Mouse (Mus musculus): ENCODE data around the gene Ppfibp1. TPM values are rescaled to one million over a fixed set of nuclear protein-coding genes. Genes with fewer than 3 reads are reported as not detected.

The Ppfibp1 gene
- polyA plus RNA-seq, 1 experiment from 2014 or later: 31.5 TPM

DNA sequence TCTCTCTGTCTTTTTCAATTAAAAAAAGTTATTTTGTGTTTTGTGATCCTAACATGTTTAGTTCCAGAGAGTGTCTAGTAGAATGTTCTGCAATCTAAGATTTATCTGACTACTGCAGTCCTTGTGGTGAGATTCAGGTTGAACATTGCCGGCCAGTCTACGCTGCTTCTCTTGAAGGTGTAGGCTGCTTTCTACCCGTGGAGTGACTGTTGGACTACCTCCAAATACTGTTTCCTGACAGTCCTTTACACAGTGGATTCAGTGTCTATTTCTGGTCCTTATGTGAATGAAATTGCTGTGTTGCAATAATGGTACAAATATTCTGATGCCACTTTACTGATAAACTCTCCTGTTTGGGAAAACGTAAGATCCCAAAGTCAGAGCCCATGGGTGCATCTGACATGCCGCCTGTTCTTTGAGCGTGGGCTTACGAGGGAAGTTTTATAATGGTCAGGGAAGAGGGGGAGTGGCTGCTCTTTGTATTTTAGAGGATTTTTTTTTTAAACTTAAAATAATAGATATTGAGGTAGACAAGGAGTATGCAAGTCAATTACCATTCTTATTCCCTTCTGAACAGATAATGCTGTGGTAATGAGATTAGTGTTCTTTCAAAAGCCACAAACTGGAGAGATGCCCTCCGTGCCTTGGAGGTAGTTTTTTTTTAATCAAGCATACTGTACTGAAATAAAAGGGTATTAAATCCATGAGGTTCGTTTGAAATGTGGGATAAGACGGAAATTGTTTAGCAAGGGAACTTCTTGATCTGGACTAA, 61.6 kb downstream of the Ppfibp1 start:
- H3K79me2 ChIP-seq (ENCODE audit: inconsistent target): peaks cover 5% of the 10 kb centered on the region; the same call in 1 of the 2 replicates
- no peaks in the 10 kb centered on the region for H3K36me3 ChIP-seq (ENCODE audit: inconsistent target)
- no peak overlapping the region for H3K27ac ChIP-seq
- WGBS (ENCODE audit: missing documents): 76% methylated on average over 10 of the region's 10 CpGs
- H3K4me3 ChIP-seq (ENCODE audit: inconsistent target): no peak overlapping the region

DNA sequence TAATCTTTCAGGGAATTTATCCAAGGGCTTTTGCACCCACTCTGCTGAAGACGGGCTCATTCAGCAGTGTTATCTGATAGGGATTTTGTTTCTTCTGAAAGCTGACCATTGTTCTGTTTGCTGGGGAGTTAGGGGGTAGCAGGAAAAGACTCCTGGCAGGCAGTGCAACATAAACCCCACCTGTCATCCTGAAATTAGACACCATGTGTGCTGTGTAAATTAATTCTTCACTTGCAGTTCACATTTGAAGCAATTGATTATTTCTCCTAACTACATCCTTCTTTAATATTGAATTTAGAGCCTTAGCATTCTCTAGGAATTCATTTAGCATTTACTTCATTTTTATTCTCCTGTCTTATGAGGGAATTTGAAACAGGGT, 62.2 kb downstream of the Ppfibp1 start:
- Histone ChIP-seq H3K4me3 (ENCODE audit: inconsistent target) (no peak overlapping the region), H3K27ac (no peak overlapping the region), H3K79me2 (ENCODE audit: inconsistent target) (peaks cover 5% of the 10 kb centered on the region; the same call in 1 of the 2 replicates), H3K36me3 (ENCODE audit: inconsistent target) (no peaks in the 10 kb centered on the region)
- 92% methylated on average over 1 of the region's 1 CpGs for WGBS (ENCODE audit: missing documents)

GRCm38 (mm10) chr6:146954258-146954657, 66.0 kb downstream of the Ppfibp1 start, which contains the start of gene 1700034J05Rik:
TSS of gene 1700034J05Rik (minus strand) at chr6:146954422.
- no peaks in the 10 kb centered on the region for H3K36me3 ChIP-seq (ENCODE audit: inconsistent target)
- H3K4me3 ChIP-seq (ENCODE audit: inconsistent target): no peak within 1 kb of the TSS
- no peak within 1 kb of the TSS for H3K27ac ChIP-seq
- WGBS (ENCODE audit: missing documents): 100% methylated on average over 1 of the region's 1 CpGs
- H3K79me2 ChIP-seq (ENCODE audit: inconsistent target): no peaks in the 10 kb centered on the region

DNA sequence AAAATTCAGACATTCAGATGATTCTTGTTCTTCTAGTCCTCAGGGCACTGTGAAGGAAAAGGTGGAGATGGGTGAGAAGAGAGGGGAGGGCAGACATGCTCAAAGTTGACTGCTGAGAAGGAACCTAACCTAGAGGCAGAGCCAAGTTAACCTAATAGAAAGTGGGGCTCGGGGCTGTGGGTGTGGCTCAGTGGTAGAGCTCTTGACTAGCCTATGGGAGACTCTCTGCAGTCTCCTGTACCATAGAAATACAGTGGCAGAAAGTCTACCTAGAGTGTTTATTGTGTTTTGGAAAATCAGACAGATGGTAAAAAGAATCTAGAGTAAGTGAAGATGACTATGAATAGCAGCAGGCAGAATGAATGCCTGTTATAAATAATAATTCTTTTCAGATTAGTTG, 67.2 kb downstream of the Ppfibp1 start:
- 85% methylated on average over 1 of the region's 1 CpGs for WGBS (ENCODE audit: missing documents)
- no peaks in the 10 kb centered on the region for H3K36me3 ChIP-seq (ENCODE audit: inconsistent target)
- no peaks in the 10 kb centered on the region for H3K79me2 ChIP-seq (ENCODE audit: inconsistent target)
- no peak overlapping the region for H3K4me3 ChIP-seq (ENCODE audit: inconsistent target)
- no peak overlapping the region for H3K27ac ChIP-seq

GRCm38 (mm10) chr6:146955896-146956295, 67.6 kb downstream of the Ppfibp1 start:
- 84% methylated on average over 12 of the region's 12 CpGs for WGBS (ENCODE audit: missing documents)
- Histone ChIP-seq H3K4me3 (ENCODE audit: inconsistent target) (no peak overlapping the region), H3K27ac (no peak overlapping the region), H3K79me2 (ENCODE audit: inconsistent target) (no peaks in the 10 kb centered on the region), H3K36me3 (ENCODE audit: inconsistent target) (no peaks in the 10 kb centered on the region)

GRCm38 (mm10) chr6:146956961-146957360, 68.7 kb downstream of the Ppfibp1 start:
- 92% methylated on average over 1 of the region's 1 CpGs for WGBS (ENCODE audit: missing documents)
- H3K27ac ChIP-seq: no peak overlapping the region
- no peaks in the 10 kb centered on the region for H3K79me2 ChIP-seq (ENCODE audit: inconsistent target)
- no peaks in the 10 kb centered on the region for H3K36me3 ChIP-seq (ENCODE audit: inconsistent target)
- H3K4me3 ChIP-seq (ENCODE audit: inconsistent target): no peak overlapping the region

GRCm38 (mm10) chr6:146958694-146959093, 70.4 kb downstream of the Ppfibp1 start:
- Histone ChIP-seq H3K27ac (no peak overlapping the region), H3K79me2 (ENCODE audit: inconsistent target) (no peaks in the 10 kb centered on the region), H3K4me3 (ENCODE audit: inconsistent target) (no peak overlapping the region), H3K36me3 (ENCODE audit: inconsistent target) (no peaks in the 10 kb centered on the region)
- WGBS (ENCODE audit: missing documents): 82% methylated on average over 1 of the region's 1 CpGs

DNA sequence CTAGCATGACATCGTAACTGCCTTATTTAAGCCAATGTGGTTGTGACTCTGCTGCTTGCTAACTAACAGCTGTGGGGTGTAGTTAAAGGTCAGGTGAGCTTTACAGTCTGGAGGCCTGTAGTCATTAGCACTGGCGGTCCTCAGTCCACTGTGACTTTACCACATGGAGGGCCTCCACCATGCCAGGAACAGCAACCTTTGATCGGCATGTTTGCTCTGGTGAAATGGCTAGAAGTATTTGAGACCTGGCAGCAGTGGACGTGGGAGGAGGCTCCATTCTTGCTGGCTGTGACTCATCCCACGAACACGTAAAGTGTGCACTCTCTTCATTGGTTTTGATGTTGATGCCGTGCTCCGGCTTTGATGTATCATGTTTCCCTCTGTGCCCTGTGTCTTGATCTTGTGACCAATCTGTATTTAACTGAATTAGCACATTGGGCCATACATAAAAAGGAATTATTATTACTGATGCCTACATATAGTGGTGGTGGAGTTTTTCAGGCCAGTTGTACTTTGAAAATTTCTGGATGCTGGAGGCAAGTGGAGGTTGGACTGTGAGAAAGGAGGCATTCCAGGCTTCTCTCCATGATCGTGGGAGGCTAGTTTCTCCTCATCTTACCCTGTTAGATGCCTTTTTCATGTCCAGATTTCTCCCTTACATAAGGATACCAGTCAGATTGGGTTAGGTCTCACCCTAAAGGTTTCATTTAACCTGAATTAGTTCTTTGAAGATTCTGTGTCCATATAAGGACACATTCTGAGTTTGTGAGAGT, 71.8 kb downstream of the Ppfibp1 start:
- Histone ChIP-seq H3K79me2 (ENCODE audit: inconsistent target) (no peaks in the 10 kb centered on the region), H3K27ac (no peak overlapping the region)
- WGBS (ENCODE audit: missing documents): 89% methylated on average over 9 of the region's 9 CpGs

GRCm38 (mm10) chr6:146960956-146961355, 72.7 kb downstream of the Ppfibp1 start:
- Histone ChIP-seq H3K36me3 (ENCODE audit: inconsistent target) (no peaks in the 10 kb centered on the region), H3K79me2 (ENCODE audit: inconsistent target) (no peaks in the 10 kb centered on the region), H3K4me3 (ENCODE audit: inconsistent target) (no peak overlapping the region), H3K27ac (no peak overlapping the region)
- WGBS (ENCODE audit: missing documents): 95% methylated on average over 5 of the region's 5 CpGs

More for the DNA sequence above, 71.8 kb downstream of the Ppfibp1 start:
- Histone ChIP-seq H3K36me3 (ENCODE audit: inconsistent target) (no peaks in the 10 kb centered on the region), H3K4me3 (ENCODE audit: inconsistent target) (no peak overlapping the region)

GRCm38 (mm10) chr6:146961832-146962481, 73.7 kb downstream of the Ppfibp1 start:
- Histone ChIP-seq H3K4me3 (ENCODE audit: inconsistent target) (no peak overlapping the region), H3K79me2 (ENCODE audit: inconsistent target) (no peaks in the 10 kb centered on the region), H3K27ac (no peak overlapping the region), H3K36me3 (ENCODE audit: inconsistent target) (no peaks in the 10 kb centered on the region)
- WGBS (ENCODE audit: missing documents): 76% methylated on average over 6 of the region's 6 CpGs

GRCm38 (mm10) chr6:146963396-146964150, 75.3 kb downstream of the Ppfibp1 start:
- Histone ChIP-seq H3K4me3 (ENCODE audit: inconsistent target) (no peak overlapping the region), H3K27ac (no peak overlapping the region)
- 86% methylated on average over 5 of the region's 6 CpGs for WGBS (ENCODE audit: missing documents)

GRCm38 (mm10) chr6:146965139-146965772, 77.0 kb downstream of the Ppfibp1 start:
- 96% methylated on average over 13 of the region's 13 CpGs for WGBS (ENCODE audit: missing documents)
- Histone ChIP-seq H3K4me3 (ENCODE audit: inconsistent target) (no peak overlapping the region), H3K36me3 (ENCODE audit: inconsistent target) (no peaks in the 10 kb centered on the region), H3K79me2 (ENCODE audit: inconsistent target) (no peaks in the 10 kb centered on the region), H3K27ac (no peak overlapping the region)

More at GRCm38 (mm10) chr6:146963396-146964150, 75.3 kb downstream of the Ppfibp1 start:
- H3K36me3 ChIP-seq (ENCODE audit: inconsistent target): no peaks in the 10 kb centered on the region
- no peaks in the 10 kb centered on the region for H3K79me2 ChIP-seq (ENCODE audit: inconsistent target)

GRCm38 (mm10) chr6:146966446-146967019, 78.2 kb downstream of the Ppfibp1 start:
- Histone ChIP-seq H3K4me3 (ENCODE audit: inconsistent target) (no peak overlapping the region), H3K79me2 (ENCODE audit: inconsistent target) (no peaks in the 10 kb centered on the region), H3K36me3 (ENCODE audit: inconsistent target) (no peaks in the 10 kb centered on the region), H3K27ac (no peak overlapping the region)
- 87% methylated on average over 10 of the region's 12 CpGs for WGBS (ENCODE audit: missing documents)

Data from macrophage (primary cell).